Mouse (Mus musculus): ENCODE measurements around the gene Zfp534. TPM values are rescaled to one million over a fixed set of nuclear protein-coding genes. Genes with fewer than 3 reads are reported as not detected.

Gene Zfp534
- polyA plus RNA-seq (2015; fragmentation: Nextera tagmentation; extraction: Ambion mirVana): not detected in 2 replicates

GRCm38 (mm10) chr4:147702453-147702852 is at the start of gene Zfp534:
Gene Zfp534, minus strand, starts transcription at chr4:147702553.

GRCm38 (mm10) chr4:147642413-147642812 is 59.9 kb downstream of the Zfp534 start, which contains the start of gene Zfp979:
Gene Zfp979, minus strand, starts transcription at chr4:147642513.

Other genes with a start within 250 kb of the Zfp534 start
- gene Zfp982, start 210.1 kb downstream of the Zfp534 start, polyA plus RNA-seq (2015; fragmentation: Nextera tagmentation; extraction: Ambion mirVana): 2.7 and 3.5 TPM in 2 replicates
- gene Gm16503, start 162.3 kb downstream of the Zfp534 start, polyA plus RNA-seq (2015; fragmentation: Nextera tagmentation; extraction: Ambion mirVana): 0.04 and 0.10 TPM in 2 replicates
- 0.06 and 0.11 TPM in 2 replicates for gene Zfp985, start 149.3 kb downstream of the Zfp534 start, polyA plus RNA-seq (2015; fragmentation: Nextera tagmentation; extraction: Ambion mirVana)
- gene Zfp979, start 60.0 kb downstream of the Zfp534 start, polyA plus RNA-seq (2015; fragmentation: Nextera tagmentation; extraction: Ambion mirVana): 1.5 and 2.3 TPM in 2 replicates
- 3.8 and 4.1 TPM in 2 replicates for gene Zfp984, start 107.2 kb upstream of the Zfp534 start, polyA plus RNA-seq (2015; fragmentation: Nextera tagmentation; extraction: Ambion mirVana)
- gene Zfp933, start 145.8 kb upstream of the Zfp534 start, polyA plus RNA-seq (2015; fragmentation: Nextera tagmentation; extraction: Ambion mirVana): 3.1 and 3.8 TPM in 2 replicates
- 11.6 and 14.5 TPM in 2 replicates for gene Miip, start 166.3 kb upstream of the Zfp534 start, polyA plus RNA-seq (2015; fragmentation: Nextera tagmentation; extraction: Ambion mirVana)
- 1.9 and 2.0 TPM in 2 replicates for gene Fv1, start 166.4 kb upstream of the Zfp534 start, polyA plus RNA-seq (2015; fragmentation: Nextera tagmentation; extraction: Ambion mirVana)
- gene Mfn2, start 202.2 kb upstream of the Zfp534 start, polyA plus RNA-seq (2015; fragmentation: Nextera tagmentation; extraction: Ambion mirVana): 97.8 and 104 TPM in 2 replicates
- gene Plod1, start 234.2 kb upstream of the Zfp534 start, polyA plus RNA-seq (2015; fragmentation: Nextera tagmentation; extraction: Ambion mirVana): 41.6 and 45.5 TPM in 2 replicates
- 10.1 and 13.6 TPM in 2 replicates for gene 2510039O18Rik, start 238.3 kb upstream of the Zfp534 start, polyA plus RNA-seq (2015; fragmentation: Nextera tagmentation; extraction: Ambion mirVana)

All from skeletal muscle tissue, postnatal 0 days (tissue).